Mouse (Mus musculus) induced T-regulatory cell, adult 2 months (primary cell): ENCODE measurements around the gene Ppig.

Experiments used
- DNase-seq: peaks from one replicate; pipeline ENCODE4 v3.0.0-alpha.2; 2012; ENCODE audit warnings: low read depth

Gene Ppig

DNA sequence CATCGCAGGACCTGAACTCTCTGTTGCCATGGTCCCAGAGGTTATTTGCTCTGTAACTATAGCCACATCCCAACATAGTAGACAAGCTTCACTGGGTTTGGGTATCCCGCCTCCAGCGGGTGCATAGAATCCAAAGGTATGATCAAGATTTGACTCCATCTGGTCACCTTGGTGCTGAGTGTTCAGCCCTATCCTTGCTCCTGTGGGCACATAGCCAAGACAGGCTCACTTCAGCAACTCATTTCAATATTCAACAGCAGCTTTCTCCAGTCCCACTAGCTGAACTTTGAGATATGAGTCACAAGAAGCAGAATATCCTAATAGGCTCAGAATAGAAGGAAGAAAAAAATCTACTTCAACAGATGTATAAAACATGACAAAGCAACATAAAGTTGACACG, 41.0 kb downstream of the Ppig start:
- DNase-seq, result no peak

DNA sequence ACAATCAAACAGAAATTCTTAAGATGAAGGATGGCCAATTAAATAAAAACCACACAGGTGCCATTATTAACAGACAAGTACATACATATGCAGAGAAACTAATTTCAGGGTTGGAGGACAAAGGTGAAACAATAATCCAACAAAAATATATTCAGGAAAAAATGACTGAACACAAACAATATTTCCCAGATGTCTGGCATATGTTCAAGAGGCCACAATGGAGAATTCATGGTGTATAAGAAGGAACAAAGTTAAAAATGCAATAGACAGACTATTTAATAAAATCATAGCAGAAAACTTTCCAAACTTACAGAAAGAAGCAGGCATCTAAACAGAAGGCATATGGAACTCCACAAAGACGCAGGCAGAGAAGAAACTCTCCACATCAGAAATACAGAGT, 42.4 kb downstream of the Ppig start:
- DNase-seq, result no peak

DNA sequence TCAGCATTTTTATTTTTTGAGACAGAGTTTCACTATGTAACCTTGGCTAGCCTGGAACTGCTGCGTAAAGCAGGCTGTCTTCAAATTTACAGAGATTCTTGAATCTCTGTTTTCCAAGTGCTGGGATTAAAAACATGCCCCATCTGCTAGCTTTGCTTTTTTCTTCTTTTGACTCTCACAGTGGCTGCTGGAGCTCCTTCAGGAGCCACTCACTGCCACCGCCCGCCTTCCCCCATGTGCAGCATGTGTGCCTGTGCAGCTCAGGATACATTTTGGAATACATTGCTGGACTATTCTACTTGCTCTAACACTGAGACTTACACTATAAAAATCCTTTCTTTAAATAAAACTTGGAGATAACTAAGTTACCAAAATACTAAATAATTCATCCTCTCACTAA, 51.0 kb downstream of the Ppig start:
- no peak for DNase-seq

DNA sequence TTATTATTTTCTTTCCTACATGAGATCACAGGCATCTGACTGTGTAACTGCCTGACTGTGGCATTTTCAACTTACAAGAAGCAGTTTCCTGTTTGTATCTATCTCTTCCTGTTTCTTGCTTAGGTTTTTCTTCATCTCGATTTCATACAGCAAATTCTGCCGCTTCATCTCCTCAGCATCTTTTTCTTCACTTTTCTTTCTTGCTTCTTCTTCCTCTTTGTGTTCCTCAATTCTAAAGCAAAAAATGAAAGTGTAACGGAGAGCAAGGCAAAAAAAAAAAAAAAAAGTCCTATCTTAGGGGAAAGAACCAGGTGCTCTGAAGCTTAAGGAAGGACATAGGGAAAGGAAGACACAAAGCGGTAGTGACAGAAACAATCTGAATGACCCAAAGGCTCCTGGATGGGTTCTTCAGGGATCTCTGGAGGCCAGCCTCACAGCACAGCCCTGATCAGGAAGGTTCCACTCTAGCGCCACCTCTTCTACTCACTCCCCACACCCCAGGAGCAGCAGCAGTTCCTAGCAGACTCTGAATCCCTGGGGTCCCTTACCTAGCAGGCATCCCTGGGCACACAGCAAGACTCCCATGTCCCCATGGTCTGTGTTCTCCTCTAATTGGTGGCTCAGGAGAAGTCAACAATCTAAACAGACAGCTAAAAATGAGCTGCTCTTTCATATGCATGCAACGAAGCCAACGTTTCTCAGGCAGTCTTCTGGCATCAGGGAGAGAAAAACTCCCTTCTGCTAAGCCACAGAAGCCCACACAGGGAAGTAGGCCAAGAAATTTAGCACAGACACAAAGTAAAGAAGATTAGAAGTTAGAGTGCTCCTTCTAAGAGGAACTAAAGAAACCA, 55.9 kb downstream of the Ppig start:
- DNase-seq, result peak; percentile 74

DNA sequence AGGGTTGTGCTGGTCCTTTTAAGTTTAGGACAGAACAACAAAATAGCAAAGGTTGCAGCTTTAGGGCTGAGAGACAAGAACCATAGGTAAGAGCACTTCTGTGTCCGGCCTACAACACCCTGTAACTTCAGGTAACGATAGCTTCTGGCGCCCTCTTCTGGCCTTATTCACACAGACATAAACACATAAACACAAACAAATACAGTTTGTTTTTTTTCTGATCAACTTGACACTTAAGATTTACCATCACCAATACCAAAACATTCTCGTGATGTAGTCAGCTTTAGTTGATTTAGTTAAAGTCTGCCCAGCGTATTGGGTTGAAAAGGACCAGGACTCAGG, 56.5 kb downstream of the Ppig start:
- DNase-seq, result peak; percentile 93

DNA sequence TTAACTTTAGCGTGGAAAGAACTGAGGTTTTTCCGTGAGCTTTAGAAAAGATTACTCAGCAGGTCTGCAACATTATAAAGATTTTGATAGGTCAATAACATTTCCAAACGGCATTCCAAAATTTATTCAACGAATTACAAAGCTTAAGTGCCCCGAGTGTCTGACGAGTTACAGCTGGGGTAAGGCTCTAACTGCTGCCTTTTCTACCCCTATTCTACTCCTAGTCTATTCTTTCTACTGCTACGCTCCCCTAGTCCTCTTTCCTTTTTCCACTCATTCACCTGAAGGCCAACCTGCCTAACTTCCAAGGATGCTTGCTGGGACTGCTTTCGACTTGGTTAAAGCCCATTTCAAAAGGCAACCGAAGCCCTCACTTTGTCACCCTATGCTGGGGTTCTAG, 66.6 kb downstream of the Ppig start:
- DNase-seq, result no peak

DNA sequence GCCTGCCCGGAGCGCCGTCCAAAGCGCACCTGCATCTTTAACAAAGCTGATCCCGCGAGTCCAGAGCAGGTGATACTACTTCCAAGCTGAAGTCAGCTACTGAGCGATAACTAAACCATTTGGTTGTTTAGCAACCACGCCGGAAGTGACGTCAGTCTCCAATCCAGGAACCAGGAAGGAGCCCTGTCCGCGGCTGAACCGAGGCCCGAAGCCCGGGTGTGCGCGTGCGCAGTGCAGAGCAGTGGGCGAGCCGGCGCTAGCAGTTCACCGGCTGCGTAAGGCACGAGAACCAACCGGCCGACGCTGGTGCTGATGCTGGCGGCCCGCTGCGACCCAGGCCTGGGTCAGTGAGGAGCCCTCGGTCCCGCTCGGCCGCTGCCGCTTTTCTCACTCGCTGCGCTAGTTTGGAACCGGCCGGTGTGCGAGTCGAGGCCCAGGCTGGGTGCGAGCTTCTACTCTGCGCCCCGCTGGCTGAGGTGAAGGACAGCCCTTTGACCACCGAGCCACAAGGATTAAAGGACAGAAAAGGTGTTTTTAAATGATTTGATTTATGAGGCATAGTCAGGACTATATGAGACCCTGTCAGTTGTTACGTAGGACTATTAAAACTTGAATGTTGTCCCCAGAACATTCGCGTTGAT, 67.2 kb downstream of the Ppig start, which contains the start of the genes Ccdc173 and Phospho2:
Gene Ccdc173, minus strand, starts transcription at position 147 of the 641 bp plus-strand sequence.
Gene Phospho2, plus strand, starts transcription at position 195 of the 641 bp plus-strand sequence.
- DNase-seq, result peak; percentile 99

DNA sequence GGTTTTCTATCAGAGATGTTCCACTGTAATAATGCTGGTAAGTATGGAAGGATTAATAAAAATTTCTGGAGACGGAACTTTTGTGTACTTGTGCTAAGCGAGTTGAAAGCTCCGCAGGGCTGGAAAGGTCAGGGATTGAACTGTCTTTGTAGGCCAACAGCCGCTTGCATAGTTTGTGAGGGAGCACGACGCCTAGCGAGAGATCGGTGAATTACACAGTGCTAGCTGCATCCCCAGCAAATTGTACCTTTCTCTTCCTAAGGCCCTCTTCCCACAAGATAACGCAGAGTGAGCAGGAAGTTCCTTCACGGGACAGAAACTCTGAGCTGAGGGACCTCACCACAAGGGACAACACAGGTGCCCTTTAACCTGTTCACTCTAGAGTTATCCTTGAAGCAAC, 67.9 kb downstream of the Ppig start:
- peak; percentile 96 for DNase-seq

DNA sequence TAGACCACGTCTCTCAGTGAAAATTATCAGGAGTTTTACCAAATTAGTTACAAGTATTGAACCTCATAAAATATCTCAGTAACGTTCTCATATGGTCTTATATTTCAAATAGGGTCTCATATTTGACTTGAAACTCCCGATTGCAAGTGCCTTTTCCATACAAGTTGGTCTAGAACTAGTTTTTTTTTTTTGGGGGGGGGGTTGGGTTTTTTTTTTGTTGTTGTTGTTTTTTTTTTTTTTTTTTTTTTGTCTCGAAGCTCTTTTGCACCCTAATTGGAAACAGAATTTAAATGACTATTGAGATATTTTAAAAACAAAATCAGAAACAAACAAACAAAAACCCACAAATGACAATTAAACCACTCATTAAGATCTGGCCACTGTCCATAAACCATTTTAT, 68.4 kb downstream of the Ppig start:
- DNase-seq, result no peak

DNA sequence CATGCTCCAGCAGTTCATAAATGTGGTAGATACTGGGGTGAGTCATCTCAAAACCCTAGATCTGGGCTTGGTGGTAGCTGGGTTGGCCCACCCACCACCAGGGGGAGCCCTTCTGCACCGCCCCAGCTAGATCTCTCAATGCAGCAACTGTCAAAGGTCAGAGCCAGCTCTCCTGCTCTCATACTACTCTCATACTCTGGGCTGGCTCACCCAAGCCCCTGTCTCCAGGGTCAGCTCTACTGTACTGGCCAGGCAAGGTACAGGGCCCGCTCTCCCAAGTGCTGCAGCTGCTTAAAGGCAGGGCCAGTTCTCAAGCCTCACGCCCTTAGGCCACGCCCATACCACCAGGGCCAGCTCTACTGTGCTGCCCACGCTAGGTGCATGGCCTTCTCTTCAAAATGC, 80.6 kb downstream of the Ppig start:
- peak; percentile 86 for DNase-seq
